8 mouse cellular contexts compared by ENCODE assay signal in genomic region chr1:37866286-37866685, GRCm38 (mm10). TPM values are rescaled to one million over a fixed set of nuclear protein-coding genes. Genes with fewer than 3 reads are reported as not detected.
A peak's percentile ranks its signal among the peaks of the same experiment; 100 is the strongest.
DNase-seq lines count a peak whose midpoint lies in the region; ATAC-seq and TF ChIP-seq lines count a peak whose summit lies in the region.

TSS of gene Tsga10 (minus strand) at chr1:37866429.

- no peak for DNase-seq in heart, adult 8-10 months (ENCODE audit: low spot score)
- DNase-seq in G1E (ENCODE audit: low spot score): no peak
- DNase-seq in Muller cell, postnatal 12 days (ENCODE audit: inconsistent ontology term): no peak
- no peak for DNase-seq in cerebellum, adult 11 months

- H3K9ac ChIP-seq in heart, embryonic 14.5 days (ENCODE audit: low read length): peak within 1 kb of the TSS; percentile 74
- peak within 1 kb of the TSS; percentile 76 for H3K9ac ChIP-seq in hindbrain, embryonic 12.5 days
- peak within 1 kb of the TSS; percentile 75 for H3K9ac ChIP-seq in liver, embryonic 15.5 days

- peaks cover 2 to 4% of the 10 kb centered on the region in 2 experiments; a peak in 2 of 4 replicates for H3K4me1 ChIP-seq in heart, embryonic 14.5 days (ENCODE audit: control insufficient read depth in 2 of 2, insufficient read depth in 2 of 2, low read length in 2 of 2)
- peaks cover 30% of the 10 kb centered on the region for H3K4me1 ChIP-seq in G1E (ENCODE audit: insufficient read depth, low read depth, low read length)
- H3K4me1 ChIP-seq in hindbrain, embryonic 12.5 days: no peaks in the 10 kb centered on the region
- H3K4me1 ChIP-seq in liver, embryonic 15.5 days (replicated peaks): peaks cover 33% of the 10 kb centered on the region

- H3K27me3 ChIP-seq in heart, embryonic 14.5 days (ENCODE audit: control insufficient read depth, insufficient read depth, low read length): no peaks in the 10 kb centered on the region; the same call in 1 of the 2 replicates
- H3K27me3 ChIP-seq in G1E (ENCODE audit: insufficient read depth, low read length): peaks cover 3% of the 10 kb centered on the region; the same call in 1 of the 2 replicates
- no peaks in the 10 kb centered on the region; the same call in 1 of the 2 replicates for H3K27me3 ChIP-seq in hindbrain, embryonic 12.5 days
- no peaks in the 10 kb centered on the region for H3K27me3 ChIP-seq in liver, embryonic 15.5 days

- peak within 1 kb of the TSS; percentile 83 to 94 for H3K27ac ChIP-seq in heart, embryonic 14.5 days (replicated peaks in 1 of 2; ENCODE audit: control insufficient read depth in 1 of 2, insufficient read depth in 1 of 2, low read depth in 2 of 2, low read length in 2 of 2)
- H3K27ac ChIP-seq in hindbrain, embryonic 12.5 days: peak within 1 kb of the TSS; percentile 91
- peak within 1 kb of the TSS; percentile 92 for H3K27ac ChIP-seq in liver, embryonic 15.5 days (replicated peaks)

- H3K4me2 ChIP-seq in heart, embryonic 14.5 days (ENCODE audit: low read length): peak within 1 kb of the TSS; percentile 71
- peak within 1 kb of the TSS; percentile 70 for H3K4me2 ChIP-seq in hindbrain, embryonic 12.5 days (replicated peaks)
- H3K4me2 ChIP-seq in liver, embryonic 15.5 days: peak within 1 kb of the TSS; percentile 99

- peak within 1 kb of the TSS; percentile 61 to 90 for H3K4me3 ChIP-seq in heart, embryonic 14.5 days (ENCODE audit: control insufficient read depth in 1 of 2, insufficient read depth in 1 of 2, low read depth in 1 of 2, low read length in 2 of 2)
- peak within 1 kb of the TSS; percentile 80 for H3K4me3 ChIP-seq in G1E (ENCODE audit: low read depth, low read length)
- H3K4me3 ChIP-seq in hindbrain, embryonic 12.5 days: peak within 1 kb of the TSS; percentile 68
- H3K4me3 ChIP-seq in liver, embryonic 15.5 days (replicated peaks): peak within 1 kb of the TSS; percentile 76

- no peak for TF ChIP-seq CTCF in G1E (IDR thresholded peaks at IDR 0.05; ENCODE audit: low read depth, low read length)

- 86% methylated on average over 6 of the region's 6 CpGs for WGBS in heart, embryonic 14.5 days
- 84% methylated on average over 6 of the region's 6 CpGs for WGBS in hindbrain, embryonic 12.5 days
- WGBS in liver, embryonic 15.5 days (ENCODE audit: insufficient replicate concordance): 81% methylated on average over 6 of the region's 6 CpGs

- H3K36me3 ChIP-seq in heart, embryonic 14.5 days (ENCODE audit: control insufficient read depth, insufficient read depth, low read length): no peaks in the 10 kb centered on the region
- H3K36me3 ChIP-seq in G1E (replicated peaks): no peaks in the 10 kb centered on the region
- H3K36me3 ChIP-seq in hindbrain, embryonic 12.5 days: no peaks in the 10 kb centered on the region
- H3K36me3 ChIP-seq in liver, embryonic 15.5 days (replicated peaks): no peaks in the 10 kb centered on the region

- no peak for ATAC-seq in heart, embryonic 14.5 days (ENCODE audit: insufficient number of reproducible peaks, insufficient read depth, low FRiP score, low read depth)
- ATAC-seq in G1E (ENCODE audit: extremely low read depth, insufficient number of reproducible peaks, low FRiP score, poor library complexity, severe bottlenecking): no peak
- ATAC-seq in hindbrain, embryonic 12.5 days (ENCODE audit: low FRiP score): no peak
- no peak for ATAC-seq in liver, embryonic 15.5 days (ENCODE audit: insufficient read depth)
- no peak for ATAC-seq in megakaryocyte progenitor cell, adult 5-6 weeks (replicated peaks; ENCODE audit: poor library complexity)

- H3K9me3 ChIP-seq in heart, embryonic 14.5 days (ENCODE audit: control insufficient read depth, low read length): no peaks in the 10 kb centered on the region; the same call in 1 of the 2 replicates
- no peaks in the 10 kb centered on the region for H3K9me3 ChIP-seq in G1E (replicated peaks)
- no peaks in the 10 kb centered on the region for H3K9me3 ChIP-seq in hindbrain, embryonic 12.5 days (replicated peaks)
- H3K9me3 ChIP-seq in liver, embryonic 15.5 days (replicated peaks): no peaks in the 10 kb centered on the region

RNA-seq across cellular contexts. Expression of gene Tsga10, which starts in this region (rescaled TPM):
- 4.2 and 4.4 TPM in 2 replicates for polyA plus RNA-seq in heart, embryonic 14.5 days (2014; fragmentation: Nextera tagmentation; extraction: Ambion mirVana)
- 1 to 10 TPM; 3.7 to 4.3 (median 4.0) TPM for total RNA-seq in heart, adult 8-10 months (2022)
- total RNA-seq in G1E (2014; fragmentation: Nextera tagmentation) (8.6 and 10.2 TPM in 2 replicates), G1E (2017) (7.4 and 8.9 TPM in 2 replicates)
- 0.23 and 0.41 TPM in 2 replicates for polyA plus RNA-seq in G1E (2012)
- 20.3 and 21.5 TPM in 2 replicates for polyA plus RNA-seq in hindbrain, embryonic 12.5 days (2016; fragmentation: Nextera tagmentation; extraction: Ambion mirVana)
- 1.2 and 1.3 TPM in 2 replicates for polyA plus RNA-seq in liver, embryonic 15.5 days (2015; fragmentation: Nextera tagmentation; extraction: Ambion mirVana)
- total RNA-seq in megakaryocyte progenitor cell, adult 5-6 weeks (2015): 7.5 and 8.6 TPM in 2 replicates
- total RNA-seq in megakaryocyte progenitor cell, adult 5-6 weeks (2017): 8.1 and 9.6 TPM in 2 replicates
